ENCODE assay signal across 20 mouse cellular contexts in genomic region chr10:69791951-69792350, GRCm38 (mm10).
DNase-seq lines count a peak whose midpoint lies in the region; ATAC-seq and TF ChIP-seq lines count a peak whose summit lies in the region.
"Had no signal": no experiment of that assay in that cellular context is flagged by ENCODE, and none has a peak within 500 bp of the region (broad histone marks: within the 10 kb centered on the region; RNA-seq: fewer than 3 reads in every experiment).

No protein-coding gene starts in this region.

- TF ChIP-seq CTCF in heart, postnatal 0 days (IDR thresholded peaks at IDR 0.05; ENCODE audit: low read depth): no peak
- TF ChIP-seq CTCF in brain, embryonic 14.5 days (IDR thresholded peaks at IDR 0.05; ENCODE audit: borderline replicate concordance, extremely low read depth, insufficient read depth, insufficient read length): no peak

- no peaks in the 10 kb centered on the region for H3K27me3 ChIP-seq in embryonic facial prominence, embryonic 11.5 days (ENCODE audit: control insufficient read depth, insufficient read depth, low read length)
- no peaks in the 10 kb centered on the region for H3K27me3 ChIP-seq in embryonic facial prominence, embryonic 10.5 days (replicated peaks; ENCODE audit: low read depth, poor library complexity, severe bottlenecking)
- H3K27me3 ChIP-seq in heart, postnatal 0 days (ENCODE audit: control insufficient read depth, insufficient read depth, low read length): no peaks in the 10 kb centered on the region
- no peaks in the 10 kb centered on the region for H3K27me3 ChIP-seq in limb, embryonic 14.5 days (ENCODE audit: control insufficient read depth, insufficient read depth, low read length)
- H3K27me3 ChIP-seq: embryonic facial prominence, embryonic 15.5 days; heart, embryonic 12.5 days; kidney, embryonic 15.5 days; midbrain, embryonic 15.5 days; neural tube, embryonic 15.5 days had no signal

- no peaks in the 10 kb centered on the region for H3K4me1 ChIP-seq in embryonic facial prominence, embryonic 11.5 days (ENCODE audit: control insufficient read depth, insufficient read depth, low read length)
- peaks cover 41% of the 10 kb centered on the region for H3K4me1 ChIP-seq in embryonic facial prominence, embryonic 10.5 days
- peaks cover 28% of the 10 kb centered on the region for H3K4me1 ChIP-seq in heart, postnatal 0 days (ENCODE audit: control insufficient read depth, insufficient read depth)
- peaks cover 8% of the 10 kb centered on the region; the same call in 1 of the 2 replicates for H3K4me1 ChIP-seq in limb, embryonic 14.5 days (ENCODE audit: control insufficient read depth, insufficient read depth, low read length)

- no peak for TF ChIP-seq POLR2A in brain, embryonic 14.5 days (IDR thresholded peaks at IDR 0.05; ENCODE audit: borderline replicate concordance, extremely low read depth, insufficient read depth, insufficient read length, poor library complexity, severe bottlenecking)
- no peak for TF ChIP-seq POLR2A in limb, embryonic 14.5 days (IDR thresholded peaks at IDR 0.05; ENCODE audit: borderline replicate concordance, extremely low read depth, insufficient read depth, insufficient read length)

- no peak overlapping the region for H3K27ac ChIP-seq in embryonic facial prominence, embryonic 11.5 days (replicated peaks; ENCODE audit: low read depth, low read length)
- no peak overlapping the region for H3K27ac ChIP-seq in embryonic facial prominence, embryonic 10.5 days (replicated peaks)
- H3K27ac ChIP-seq in heart, postnatal 0 days (ENCODE audit: low read depth): peak overlapping the region; percentile 43; the same call in 1 of the 2 replicates
- H3K27ac ChIP-seq in limb, embryonic 14.5 days (replicated peaks; ENCODE audit: low read depth, low read length): no peak overlapping the region
- H3K27ac ChIP-seq: embryonic facial prominence, embryonic 15.5 days; kidney, embryonic 15.5 days; midbrain, embryonic 15.5 days; neural tube, embryonic 15.5 days had no signal

- no peaks in the 10 kb centered on the region for H3K9me3 ChIP-seq in embryonic facial prominence, embryonic 11.5 days (replicated peaks; ENCODE audit: control insufficient read depth, low read length)
- H3K9me3 ChIP-seq in embryonic facial prominence, embryonic 10.5 days: no peaks in the 10 kb centered on the region
- H3K9me3 ChIP-seq in heart, postnatal 0 days (replicated peaks; ENCODE audit: control insufficient read depth, low read length): no peaks in the 10 kb centered on the region
- H3K9me3 ChIP-seq in limb, embryonic 14.5 days (ENCODE audit: control insufficient read depth, low read length): no peaks in the 10 kb centered on the region
- H3K9me3 ChIP-seq: embryonic facial prominence, embryonic 15.5 days; heart, embryonic 12.5 days; kidney, embryonic 15.5 days; midbrain, embryonic 15.5 days; neural tube, embryonic 15.5 days had no signal

- H3K4me3 ChIP-seq in embryonic facial prominence, embryonic 11.5 days (ENCODE audit: low read depth, low read length): no peak overlapping the region
- no peak overlapping the region for H3K4me3 ChIP-seq in embryonic facial prominence, embryonic 10.5 days
- H3K4me3 ChIP-seq in heart, postnatal 0 days (ENCODE audit: low read depth, low read length): no peak overlapping the region
- no peak overlapping the region for H3K4me3 ChIP-seq in limb, embryonic 14.5 days (replicated peaks; ENCODE audit: low read length)
- H3K4me3 ChIP-seq: embryonic facial prominence, embryonic 15.5 days; heart, embryonic 12.5 days; kidney, embryonic 15.5 days; midbrain, embryonic 15.5 days; myocyte; neural tube, embryonic 15.5 days had no signal

- TF ChIP-seq EP300 in heart, postnatal 0 days (IDR thresholded peaks at IDR 0.05; ENCODE audit: low read depth): no peak

- DNase-seq in embryonic facial prominence, embryonic 11.5 days (ENCODE audit: low spot score): peak; percentile 51
- DNase-seq in embryonic facial prominence, embryonic 10.5 days (ENCODE audit: low spot score): no peak
- DNase-seq in heart, postnatal 0 days (ENCODE audit: low spot score): no peak
- DNase-seq in heart, postnatal 10 days: no peak
- peak; percentile 61 for DNase-seq in brain, embryonic 14.5 days (ENCODE audit: low read depth)
- peak; percentile 28 for DNase-seq in limb, embryonic 14.5 days (ENCODE audit: low spot score)
- DNase-seq in natural killer cell, adult 2 months (ENCODE audit: low spot score in 2 of 2): no peak
- DNase-seq: cerebellum, adult 9-10 months; heart, postnatal 4 days; liver, postnatal 0 days; lung, postnatal 14 days; thymus, postnatal 36 days had no signal

- 44% methylated on average over 7 of the region's 7 CpGs for WGBS in embryonic facial prominence, embryonic 11.5 days
- WGBS in embryonic facial prominence, embryonic 10.5 days: 45% methylated on average over 7 of the region's 7 CpGs
- WGBS in heart, postnatal 0 days: 61% methylated on average over 7 of the region's 7 CpGs
- 16% methylated on average over 7 of the region's 7 CpGs for WGBS in limb, embryonic 14.5 days

- intact Hi-C loops in heart, postnatal 10 days (cut with DNase I): loop anchor here (2.0 kb wide), 1 partner anchor 129 kb away; no protein-coding TSS in a partner anchor

- H3K9ac ChIP-seq in embryonic facial prominence, embryonic 11.5 days (replicated peaks; ENCODE audit: low read length): no peak overlapping the region
- H3K9ac ChIP-seq in heart, postnatal 0 days (replicated peaks; ENCODE audit: low read depth, low read length): no peak overlapping the region
- H3K9ac ChIP-seq in limb, embryonic 14.5 days (ENCODE audit: low read depth, low read length, severe bottlenecking): no peak overlapping the region
- H3K9ac ChIP-seq: embryonic facial prominence, embryonic 15.5 days; heart, embryonic 12.5 days; kidney, embryonic 15.5 days; liver, postnatal 0 days; midbrain, embryonic 15.5 days; neural tube, embryonic 15.5 days had no signal

- H3K4me2 ChIP-seq in embryonic facial prominence, embryonic 11.5 days (ENCODE audit: low read depth, low read length): no peak overlapping the region
- H3K4me2 ChIP-seq in heart, postnatal 0 days (ENCODE audit: low read depth, low read length): no peak overlapping the region; the same call in 1 of the 2 replicates
- H3K4me2 ChIP-seq in limb, embryonic 14.5 days (replicated peaks; ENCODE audit: low read depth, low read length, severe bottlenecking): no peak overlapping the region
- H3K4me2 ChIP-seq: embryonic facial prominence, embryonic 15.5 days; heart, embryonic 12.5 days; kidney, embryonic 15.5 days; midbrain, embryonic 15.5 days; neural tube, embryonic 15.5 days had no signal

- no peak for ATAC-seq in embryonic facial prominence, embryonic 11.5 days (replicated peaks; ENCODE audit: insufficient number of reproducible peaks, low FRiP score, low TSS enrichment, low read depth)
- ATAC-seq in heart, postnatal 0 days (ENCODE audit: insufficient read depth, low read depth): no peak
- ATAC-seq in limb, embryonic 14.5 days (ENCODE audit: low FRiP score, low read depth): no peak
- ATAC-seq: hindbrain, embryonic 16.5 days; intestine, embryonic 16.5 days; liver, postnatal 0 days; midbrain, embryonic 15.5 days had no signal

- no peaks in the 10 kb centered on the region for H3K36me3 ChIP-seq in embryonic facial prominence, embryonic 11.5 days (replicated peaks; ENCODE audit: control insufficient read depth, insufficient read depth, low read depth, low read length)
- H3K36me3 ChIP-seq in embryonic facial prominence, embryonic 10.5 days (replicated peaks): no peaks in the 10 kb centered on the region
- H3K36me3 ChIP-seq in heart, postnatal 0 days (replicated peaks; ENCODE audit: control insufficient read depth, insufficient read depth, low read length): no peaks in the 10 kb centered on the region
- no peaks in the 10 kb centered on the region for H3K36me3 ChIP-seq in limb, embryonic 14.5 days (ENCODE audit: control insufficient read depth, insufficient read depth, low read length)
- H3K36me3 ChIP-seq: embryonic facial prominence, embryonic 15.5 days; kidney, embryonic 15.5 days; midbrain, embryonic 15.5 days; neural tube, embryonic 15.5 days had no signal

Comparison
In these comparisons a context has a peak if more than half of its experiments do, and no peak if none do; other contexts are left out.
1. DNase-seq: peak in embryonic facial prominence, embryonic 11.5 days (single experiment), brain, embryonic 14.5 days (single experiment) and limb, embryonic 14.5 days (single experiment); none in embryonic facial prominence, embryonic 10.5 days (single experiment), heart, postnatal 0 days (single experiment), heart, postnatal 10 days (0 of 2) and natural killer cell, adult 2 months (0 of 2).